Mouse (Mus musculus) limb, embryonic 10.5 days (tissue): Measurements from ENCODE around the gene Eif2b1. TPM values are rescaled to one million over a fixed set of nuclear protein-coding genes. Genes with fewer than 3 reads are reported as not detected.
"Not testable (repeated sequence)": the region's sequence is repeated elsewhere in the genome, so short reads cannot be mapped to it uniquely, and the experiment has no call there.

Source experiments
- DNase-seq: peaks from one replicate; pipeline ENCODE4 v3.0.0-alpha.2; 2017; ENCODE audit warnings: low spot score
- H3K27ac ChIP-seq: fragments of 300-500 bp; sonication (generic); 2 replicates; pipeline ENCODE4 v1.5.1; 2016; ENCODE audit warnings: mild to moderate bottlenecking
- H3K27me3 ChIP-seq: fragments of 300-500 bp; sonication (generic); 2 replicates; pipeline ENCODE4 v1.6.1; 2016; ENCODE audit warnings: low read depth, mild to moderate bottlenecking; ENCODE audit not compliant: poor library complexity, severe bottlenecking
- H3K36me3 ChIP-seq: fragments of 300-500 bp; sonication (generic); 2 replicates; pipeline ENCODE4 v1.6.1; 2016; ENCODE audit warnings: mild to moderate bottlenecking, moderate library complexity
- H3K4me1 ChIP-seq: fragments of 300-500 bp; sonication (generic); 2 replicates; pipeline ENCODE4 v1.6.1; 2016
- H3K4me3 ChIP-seq: fragments of 300-500 bp; sonication (generic); 2 replicates; pipeline ENCODE4 v1.5.1; 2016; ENCODE audit warnings: mild to moderate bottlenecking, moderate library complexity
- H3K9me3 ChIP-seq: fragments of 300-500 bp; sonication (generic); replicated peaks from 2 replicates; pipeline ENCODE4 v1.6.1; 2016; ENCODE audit warnings: mild to moderate bottlenecking
- WGBS: fragments of 180-500 bp; shearing (Covaris S2); methylation state at CpG from one replicate; pipeline ENCODE4 v1.1.7; 2016; 5-methylcytosine and 5-hydroxymethylcytosine counted together
- polyA plus RNA-seq: library from polyadenylated mRNA; unstranded; fragments of >200 nt; fragmentation: Nextera tagmentation; extraction: Ambion mirVana; gene quantifications from 2 replicates; pipeline ENCODE4 v1.2.1, GENCODE M21; 2016

Eif2b1 gene
- polyA plus RNA-seq = 89.6 and 98.8 TPM in 2 replicates

- Histone ChIP-seq H3K9me3 (no peaks in the 10 kb centered on the region), H3K4me1 (peaks cover 19% of the 10 kb centered on the region), H3K27ac (peak within 1 kb of the TSS; percentile 78), H3K27me3 (no peaks in the 10 kb centered on the region), H3K36me3 (peaks cover 60% of the 10 kb centered on the region), H3K4me3 (peak within 1 kb of the TSS; percentile 82)
- WGBS = 1% methylated on average over 51 of the region's 51 CpGs
- DNase-seq = peak; percentile 98
Measured at GRCm38 (mm10) chr5:124578633-124579317, at the start of gene Eif2b1, which contains the start of gene Gtf2h3. TSS of gene Eif2b1 (minus strand) at chr5:124579131. TSS of gene Gtf2h3 (plus strand) at chr5:124579140.

- H3K36me3 ChIP-seq = 0 out of 2 replicates have a peak, but pooled peaks cover 3% of the 10 kb centered on the region
- no peak overlapping the region for H3K27ac ChIP-seq
- H3K27me3 ChIP-seq = no peaks in the 10 kb centered on the region
- no peak for DNase-seq
- H3K4me3 ChIP-seq = no peak overlapping the region
- peaks cover 10% of the 10 kb centered on the region for H3K4me1 ChIP-seq
- H3K9me3 ChIP-seq = no peaks in the 10 kb centered on the region
- WGBS = 89% methylated on average over 9 of the region's 9 CpGs
Measured at GRCm38 (mm10) chr5:124624291-124624690, 45.4 kb upstream of the Eif2b1 start.

DNA sequence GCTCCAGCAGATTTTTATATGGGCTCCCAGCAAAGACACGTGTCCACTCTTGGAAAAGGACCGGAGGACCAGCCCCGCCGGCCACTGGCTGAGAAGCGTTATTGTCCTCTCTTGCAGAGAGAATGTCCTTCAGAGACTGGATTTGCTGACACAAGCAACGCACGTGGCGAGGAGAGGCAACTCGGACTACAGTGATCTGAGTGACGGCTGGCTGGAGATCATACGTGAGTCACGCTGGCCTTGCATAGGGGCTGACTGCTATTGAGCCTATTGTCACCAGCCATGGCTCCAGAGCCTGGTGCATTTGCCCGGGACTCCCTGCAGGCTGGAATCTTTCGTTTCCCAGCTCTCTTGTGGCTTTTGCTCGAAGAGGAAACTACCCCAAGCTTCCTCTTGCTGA, 44.0 kb upstream of the Eif2b1 start:
- Histone ChIP-seq H3K4me3 (no peak overlapping the region), H3K27me3 (no peaks in the 10 kb centered on the region), H3K36me3 (peaks cover 12% of the 10 kb centered on the region; the same call in 1 of the 2 replicates), H3K9me3 (no peaks in the 10 kb centered on the region), H3K4me1 (peaks cover 1% of the 10 kb centered on the region), H3K27ac (no peak overlapping the region; the same call in 1 of the 2 replicates)
- DNase-seq = no peak
- 93% methylated on average over 15 of the region's 15 CpGs for WGBS

DNA sequence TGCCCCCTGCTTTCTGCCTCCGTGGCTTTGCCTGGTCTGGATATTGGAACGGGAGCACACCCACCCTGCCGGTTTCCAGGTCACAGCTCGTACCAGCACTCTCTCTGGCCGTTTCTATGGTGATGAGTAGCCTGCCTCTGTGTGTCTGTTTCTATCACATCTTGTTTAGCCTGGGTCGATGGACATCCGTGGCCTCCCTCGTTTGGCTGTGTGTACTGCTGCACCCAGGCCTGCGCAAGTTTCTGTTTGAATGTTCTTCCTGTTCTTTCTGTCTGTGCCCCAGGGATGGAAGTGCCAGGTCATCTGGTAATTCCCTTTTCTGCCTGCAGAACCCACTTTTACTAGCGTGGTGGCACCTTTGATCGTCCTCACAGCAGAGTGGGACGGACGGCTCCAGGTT, 42.4 kb upstream of the Eif2b1 start:
- Histone ChIP-seq H3K27me3 (no peaks in the 10 kb centered on the region), H3K9me3 (no peaks in the 10 kb centered on the region), H3K4me3 (no peak overlapping the region), H3K27ac (no peak overlapping the region), H3K36me3 (peaks cover 12% of the 10 kb centered on the region; the same call in 1 of the 2 replicates), H3K4me1 (no peaks in the 10 kb centered on the region)
- DNase-seq = no peak
- 82% methylated on average over 13 of the region's 13 CpGs for WGBS

GRCm38 (mm10) chr5:124618711-124619110, 39.8 kb upstream of the Eif2b1 start:
- no peaks in the 10 kb centered on the region for H3K27me3 ChIP-seq
- no peak overlapping the region for H3K27ac ChIP-seq
- no peaks in the 10 kb centered on the region for H3K9me3 ChIP-seq
- DNase-seq = no peak
- 82% methylated on average over 10 of the region's 10 CpGs for WGBS
- H3K4me3 ChIP-seq = no peak overlapping the region
- no peaks in the 10 kb centered on the region for H3K4me1 ChIP-seq
- H3K36me3 ChIP-seq = peaks cover 19% of the 10 kb centered on the region

GRCm38 (mm10) chr5:124614709-124615108, 35.8 kb upstream of the Eif2b1 start:
- no peak overlapping the region for H3K4me3 ChIP-seq
- no peak overlapping the region for H3K27ac ChIP-seq
- WGBS = 84% methylated on average over 11 of the region's 11 CpGs
- no peaks in the 10 kb centered on the region for H3K9me3 ChIP-seq
- DNase-seq = no peak
- no peaks in the 10 kb centered on the region for H3K27me3 ChIP-seq
- H3K4me1 ChIP-seq = no peaks in the 10 kb centered on the region
- peaks cover 29% of the 10 kb centered on the region for H3K36me3 ChIP-seq

DNA sequence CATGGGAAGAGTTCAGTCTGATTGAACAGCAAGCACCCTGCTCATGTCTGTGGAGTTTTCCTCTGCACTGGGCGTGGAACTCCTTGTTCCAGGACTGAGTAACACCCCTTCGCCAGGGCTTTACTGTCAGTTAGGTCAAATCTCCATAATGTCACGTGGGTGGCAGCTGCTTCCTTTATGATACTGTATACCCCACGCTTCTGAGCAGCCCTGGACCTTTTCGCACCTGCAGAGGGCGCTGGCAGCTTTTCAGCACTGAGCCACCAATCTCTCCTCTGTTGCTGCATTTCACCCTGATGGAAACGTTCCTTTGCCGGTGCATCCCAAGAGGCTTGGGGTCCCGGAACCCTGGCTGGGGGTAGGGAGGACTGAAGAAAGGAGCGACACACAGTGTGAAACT, 32.0 kb upstream of the Eif2b1 start:
- H3K4me1 ChIP-seq = no peaks in the 10 kb centered on the region
- 78% methylated on average over 10 of the region's 10 CpGs for WGBS
- H3K27ac ChIP-seq = no peak overlapping the region
- DNase-seq = no peak
- no peaks in the 10 kb centered on the region for H3K9me3 ChIP-seq
- no peaks in the 10 kb centered on the region for H3K27me3 ChIP-seq
- no peak overlapping the region for H3K4me3 ChIP-seq
- peaks cover 25% of the 10 kb centered on the region for H3K36me3 ChIP-seq

DNA sequence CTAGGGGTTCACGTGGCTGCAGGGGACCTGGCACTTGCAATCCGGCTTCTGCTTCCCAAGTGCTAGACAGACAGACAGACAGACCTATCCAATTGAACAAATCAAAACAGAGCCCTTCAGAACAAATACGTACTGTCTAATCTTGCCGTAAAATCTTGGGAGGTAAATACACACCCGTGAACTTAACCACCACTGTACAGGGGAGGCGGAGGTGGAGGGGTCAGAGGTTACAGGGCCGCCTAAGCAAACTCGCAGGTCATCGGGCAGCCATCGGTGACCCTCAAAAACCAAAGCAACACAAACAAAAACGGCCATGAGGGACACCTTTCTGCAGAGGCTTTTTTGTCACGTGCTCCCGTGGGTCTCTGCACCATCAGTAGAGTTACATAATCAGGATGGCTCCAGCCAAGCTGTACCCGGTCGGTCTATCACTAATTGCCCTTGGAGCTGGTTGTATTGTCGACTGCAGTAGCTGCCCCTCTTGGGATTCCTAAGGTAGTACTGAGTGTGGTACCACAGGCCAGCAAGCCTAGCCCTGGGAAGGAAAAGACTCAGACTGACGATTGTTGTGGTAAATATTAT, 26.2 kb upstream of the Eif2b1 start:
- Histone ChIP-seq H3K4me3 (no peak overlapping the region), H3K9me3 (no peaks in the 10 kb centered on the region), H3K27ac (no peak overlapping the region), H3K4me1 (no peaks in the 10 kb centered on the region), H3K36me3 (peaks cover 9% of the 10 kb centered on the region; the same call in 1 of the 2 replicates), H3K27me3 (no peaks in the 10 kb centered on the region)
- no peak for DNase-seq
- 89% methylated on average over 17 of the region's 17 CpGs for WGBS

DNA sequence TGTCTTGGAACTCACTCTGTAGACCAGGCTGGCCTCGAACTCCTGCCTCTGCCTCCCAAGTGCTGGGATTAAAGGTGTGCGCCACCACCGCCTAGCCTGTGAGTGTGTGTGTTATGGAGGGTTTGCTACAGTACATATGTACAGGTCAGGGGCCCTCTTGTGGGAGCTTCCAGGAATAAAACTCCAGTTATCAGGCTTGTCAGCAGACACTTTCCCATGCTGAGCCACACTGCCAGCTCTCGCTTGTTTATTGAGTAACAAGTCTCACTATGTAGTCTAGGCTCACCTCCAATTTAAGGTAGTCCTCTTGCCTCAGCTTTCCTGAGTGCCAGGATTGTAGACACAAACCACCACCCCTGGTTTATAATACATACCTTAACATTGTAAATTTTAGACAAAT, 25.4 kb upstream of the Eif2b1 start:
- DNase-seq = no peak
- H3K27ac ChIP-seq = no peak overlapping the region
- H3K36me3 ChIP-seq = peaks cover 9% of the 10 kb centered on the region; the same call in 1 of the 2 replicates
- no peak overlapping the region for H3K4me3 ChIP-seq
- no peaks in the 10 kb centered on the region for H3K9me3 ChIP-seq
- peaks cover 5% of the 10 kb centered on the region for H3K4me1 ChIP-seq
- 89% methylated on average over 4 of the region's 4 CpGs for WGBS
- H3K27me3 ChIP-seq = no peaks in the 10 kb centered on the region

- Histone ChIP-seq H3K4me1 (peaks cover 16% of the 10 kb centered on the region), H3K36me3 (peaks cover 2% of the 10 kb centered on the region), H3K27me3 (no peaks in the 10 kb centered on the region), H3K9me3 (no peaks in the 10 kb centered on the region), H3K27ac (no peak overlapping the region), H3K4me3 (no peak overlapping the region)
- DNase-seq = peak; percentile 68
- 72% methylated on average over 5 of the region's 5 CpGs for WGBS
Measured at GRCm38 (mm10) chr5:124602349-124602748, 23.4 kb upstream of the Eif2b1 start.

DNA sequence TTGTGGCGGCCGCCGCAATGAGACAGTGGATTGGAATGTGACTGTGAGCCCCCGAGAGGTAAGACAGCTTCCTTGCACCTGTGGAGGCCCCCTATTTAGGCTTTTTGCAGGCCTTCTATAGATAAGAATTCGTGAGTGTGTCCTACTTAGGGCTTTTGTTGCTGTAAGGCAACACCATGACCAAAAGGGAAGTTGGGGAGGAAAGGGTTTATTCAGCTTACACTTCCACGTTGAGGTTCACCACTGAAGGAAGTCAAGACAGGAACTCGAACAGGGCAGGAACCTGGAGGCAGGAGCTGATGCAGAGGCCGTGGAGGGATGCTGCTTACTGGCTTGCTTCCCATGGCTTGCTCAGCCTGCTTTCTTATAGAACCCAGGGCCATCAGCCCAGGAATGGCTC, 20.8 kb upstream of the Eif2b1 start:
- not testable (repeated sequence) for H3K27me3 ChIP-seq, H3K9me3 ChIP-seq, H3K27ac ChIP-seq, DNase-seq
- 64% methylated on average over 8 of the region's 8 CpGs for WGBS
- H3K4me3 ChIP-seq = peak overlapping the region; percentile 94; the same call in 1 of the 2 replicates
- peaks cover 16% of the 10 kb centered on the region for H3K4me1 ChIP-seq
- H3K36me3 ChIP-seq = peaks cover 27% of the 10 kb centered on the region

- Histone ChIP-seq H3K36me3 (peaks cover 39% of the 10 kb centered on the region), H3K27ac (peak overlapping the region; percentile 80)
Measured at GRCm38 (mm10) chr5:124598224-124599174, 19.6 kb upstream of the Eif2b1 start.

More at GRCm38 (mm10) chr5:124598224-124599174, 19.6 kb upstream of the Eif2b1 start:
- Histone ChIP-seq H3K4me3 (peak overlapping the region; percentile 94), H3K4me1 (peaks cover 16% of the 10 kb centered on the region), H3K9me3 (no peaks in the 10 kb centered on the region), H3K27me3 (no peaks in the 10 kb centered on the region)
- 6% methylated on average over 30 of the region's 30 CpGs for WGBS
- DNase-seq = peak; percentile 90
